Mouse (Mus musculus): ENCODE results near the gene Mob3b. TPM values are rescaled to one million over a fixed set of nuclear protein-coding genes. Genes with fewer than 3 reads are reported as not detected.
A peak's percentile ranks its signal among the peaks of the same experiment; 100 is the strongest.

Gene Mob3b
- polyA plus RNA-seq, 1 experiment = 0.12 TPM

GRCm38 (mm10) chr4:35167855-35168254 lies 10.6 kb upstream of the Mob3b start:
- Histone ChIP-seq H3K36me3 (ENCODE audit: control insufficient read depth, insufficient read depth) (no peaks in the 10 kb centered on the region), H3K4me2 (ENCODE audit: low read depth) (no peak overlapping the region), H3K4me3 (no peak overlapping the region), H3ac (ENCODE audit: control insufficient read depth, insufficient read length) (no peak overlapping the region), H3K79me2 (ENCODE audit: control insufficient read depth, insufficient read depth) (no peaks in the 10 kb centered on the region), H3K27me3 (ENCODE audit: control insufficient read depth, insufficient read depth, insufficient read length) (no peaks in the 10 kb centered on the region)
- TF ChIP-seq REST (IDR thresholded peaks at IDR 0.05; ENCODE audit: insufficient read depth, insufficient read length) = no peak
- no peak for TF ChIP-seq SRF (IDR thresholded peaks at IDR 0.05; ENCODE audit: control insufficient read depth, insufficient read length, low read depth)
- no peak for TF ChIP-seq MYOD1 (IDR thresholded peaks at IDR 0.05; ENCODE audit: control insufficient read depth in 1 of 3, insufficient read length in 2 of 3, low read depth in 2 of 3)
- no peak for TF ChIP-seq CEBPB (IDR thresholded peaks at IDR 0.05; ENCODE audit: insufficient read depth, poor library complexity, severe bottlenecking)
- TF ChIP-seq POLR2A (IDR thresholded peaks at IDR 0.05; ENCODE audit: insufficient read length, low read depth) = no peak
- TF ChIP-seq TCF12 (IDR thresholded peaks at IDR 0.05; ENCODE audit: insufficient read depth, poor library complexity, severe bottlenecking) = no peak
- no peak for TF ChIP-seq MYOG (IDR thresholded peaks at IDR 0.05; ENCODE audit: control insufficient read depth in 1 of 3, insufficient read depth in 1 of 3, insufficient read length in 2 of 3, low read depth in 2 of 3)
- no peak for TF ChIP-seq USF1 (IDR thresholded peaks at IDR 0.05; ENCODE audit: low read depth)
- TF ChIP-seq E2F4 (IDR thresholded peaks at IDR 0.05; ENCODE audit: insufficient read depth) = no peak
- TF ChIP-seq POLR2AphosphoS2 (IDR thresholded peaks at IDR 0.05; ENCODE audit: insufficient read length, low read depth) = no peak
- no peak for TF ChIP-seq MAX (IDR thresholded peaks at IDR 0.05; ENCODE audit: low read depth)
- no peak for TF ChIP-seq TCF3 (IDR thresholded peaks at IDR 0.05; ENCODE audit: insufficient read length, low read depth)

- H3K36me3 ChIP-seq (ENCODE audit: control insufficient read depth, insufficient read depth) = no peaks in the 10 kb centered on the region
Measured at GRCm38 (mm10) chr4:35165947-35166346, 8.7 kb upstream of the Mob3b start.

GRCm38 (mm10) chr4:35165275-35165674 lies 8.0 kb upstream of the Mob3b start:
- no peaks in the 10 kb centered on the region for H3K27me3 ChIP-seq (ENCODE audit: control insufficient read depth, insufficient read depth, insufficient read length)
- H3ac ChIP-seq (ENCODE audit: control insufficient read depth, insufficient read length) = no peak overlapping the region
- H3K4me2 ChIP-seq (ENCODE audit: low read depth) = no peak overlapping the region
- no peaks in the 10 kb centered on the region for H3K36me3 ChIP-seq (ENCODE audit: control insufficient read depth, insufficient read depth)
- TF ChIP-seq MAX (IDR thresholded peaks at IDR 0.05; ENCODE audit: low read depth) (no peak), TCF12 (IDR thresholded peaks at IDR 0.05; ENCODE audit: insufficient read depth, poor library complexity, severe bottlenecking) (no peak), SRF (IDR thresholded peaks at IDR 0.05; ENCODE audit: control insufficient read depth, insufficient read length, low read depth) (no peak), MYOG (IDR thresholded peaks at IDR 0.05; ENCODE audit: control insufficient read depth in 1 of 3, insufficient read depth in 1 of 3, insufficient read length in 2 of 3, low read depth in 2 of 3) (no peak), MYOD1 (IDR thresholded peaks at IDR 0.05; ENCODE audit: control insufficient read depth in 1 of 3, insufficient read length in 2 of 3, low read depth in 2 of 3) (no peak)
- H3K79me2 ChIP-seq (ENCODE audit: control insufficient read depth, insufficient read depth) = no peaks in the 10 kb centered on the region
- H3K4me3 ChIP-seq = no peak overlapping the region

More at GRCm38 (mm10) chr4:35165947-35166346, 8.7 kb upstream of the Mob3b start:
- H3K79me2 ChIP-seq (ENCODE audit: control insufficient read depth, insufficient read depth) = no peaks in the 10 kb centered on the region
- H3ac ChIP-seq (ENCODE audit: control insufficient read depth, insufficient read length) = no peak overlapping the region
- no peaks in the 10 kb centered on the region for H3K27me3 ChIP-seq (ENCODE audit: control insufficient read depth, insufficient read depth, insufficient read length)
- no peak for TF ChIP-seq CEBPB (IDR thresholded peaks at IDR 0.05; ENCODE audit: insufficient read depth, poor library complexity, severe bottlenecking)
- no peak for TF ChIP-seq REST (IDR thresholded peaks at IDR 0.05; ENCODE audit: insufficient read depth, insufficient read length)
- no peak for TF ChIP-seq MYOG (IDR thresholded peaks at IDR 0.05; ENCODE audit: control insufficient read depth in 1 of 3, insufficient read depth in 1 of 3, insufficient read length in 2 of 3, low read depth in 2 of 3)
- no peak for TF ChIP-seq SRF (IDR thresholded peaks at IDR 0.05; ENCODE audit: control insufficient read depth, insufficient read length, low read depth)
- TF ChIP-seq POLR2A (IDR thresholded peaks at IDR 0.05; ENCODE audit: insufficient read length, low read depth) = no peak
- no peak for TF ChIP-seq MAX (IDR thresholded peaks at IDR 0.05; ENCODE audit: low read depth)
- TF ChIP-seq MYOD1 (IDR thresholded peaks at IDR 0.05; ENCODE audit: control insufficient read depth in 1 of 3, insufficient read length in 2 of 3, low read depth in 2 of 3) = no peak
- TF ChIP-seq TCF12 (IDR thresholded peaks at IDR 0.05; ENCODE audit: insufficient read depth, poor library complexity, severe bottlenecking) = no peak
- no peak for TF ChIP-seq POLR2AphosphoS2 (IDR thresholded peaks at IDR 0.05; ENCODE audit: insufficient read length, low read depth)
- no peak for TF ChIP-seq E2F4 (IDR thresholded peaks at IDR 0.05; ENCODE audit: insufficient read depth)
- no peak for TF ChIP-seq TCF3 (IDR thresholded peaks at IDR 0.05; ENCODE audit: insufficient read length, low read depth)
- TF ChIP-seq USF1 (IDR thresholded peaks at IDR 0.05; ENCODE audit: low read depth) = no peak
- H3K4me2 ChIP-seq (ENCODE audit: low read depth) = no peak overlapping the region
- H3K4me3 ChIP-seq = no peak overlapping the region

GRCm38 (mm10) chr4:35157815-35158214 lies 531 bp upstream of the Mob3b start:
- Histone ChIP-seq H3K79me2 (ENCODE audit: control insufficient read depth, insufficient read depth) (no peaks in the 10 kb centered on the region), H3K27me3 (ENCODE audit: control insufficient read depth, insufficient read depth, insufficient read length) (no peaks in the 10 kb centered on the region), H3K36me3 (ENCODE audit: control insufficient read depth, insufficient read depth) (no peaks in the 10 kb centered on the region), H3K4me3 (peak overlapping the region; percentile 26), H3K4me2 (ENCODE audit: low read depth) (no peak overlapping the region), H3ac (ENCODE audit: control insufficient read depth, insufficient read length) (no peak overlapping the region)
- TF ChIP-seq TCF12 (IDR thresholded peaks at IDR 0.05; ENCODE audit: insufficient read depth, poor library complexity, severe bottlenecking) (no peak), SRF (IDR thresholded peaks at IDR 0.05; ENCODE audit: control insufficient read depth, insufficient read length, low read depth) (no peak)

- peak overlapping the region; percentile 90 for H3K4me2 ChIP-seq (ENCODE audit: low read depth)
- peak overlapping the region; percentile 26 for H3K4me3 ChIP-seq
- no peaks in the 10 kb centered on the region for H3K36me3 ChIP-seq (ENCODE audit: control insufficient read depth, insufficient read depth)
- no peaks in the 10 kb centered on the region for H3K79me2 ChIP-seq (ENCODE audit: control insufficient read depth, insufficient read depth)
- no peaks in the 10 kb centered on the region for H3K27me3 ChIP-seq (ENCODE audit: control insufficient read depth, insufficient read depth, insufficient read length)
- TF ChIP-seq TCF3 (IDR thresholded peaks at IDR 0.05; ENCODE audit: insufficient read length, low read depth) (no peak), E2F4 (IDR thresholded peaks at IDR 0.05; ENCODE audit: insufficient read depth) (no peak), CEBPB (IDR thresholded peaks at IDR 0.05; ENCODE audit: insufficient read depth, poor library complexity, severe bottlenecking) (no peak), SRF (IDR thresholded peaks at IDR 0.05; ENCODE audit: control insufficient read depth, insufficient read length, low read depth) (no peak), USF1 (IDR thresholded peaks at IDR 0.05; ENCODE audit: low read depth) (no peak), POLR2A (IDR thresholded peaks at IDR 0.05; ENCODE audit: insufficient read length, low read depth) (no peak), REST (IDR thresholded peaks at IDR 0.05; ENCODE audit: insufficient read depth, insufficient read length) (no peak), POLR2AphosphoS2 (IDR thresholded peaks at IDR 0.05; ENCODE audit: insufficient read length, low read depth) (no peak), MYOG (IDR thresholded peaks at IDR 0.05; ENCODE audit: control insufficient read depth in 1 of 3, insufficient read depth in 1 of 3, insufficient read length in 2 of 3, low read depth in 2 of 3) (no peak), MAX (IDR thresholded peaks at IDR 0.05; ENCODE audit: low read depth) (no peak), MYOD1 (IDR thresholded peaks at IDR 0.05; ENCODE audit: control insufficient read depth in 1 of 3, insufficient read length in 2 of 3, low read depth in 2 of 3) (no peak), TCF12 (IDR thresholded peaks at IDR 0.05; ENCODE audit: insufficient read depth, poor library complexity, severe bottlenecking) (no peak)
- no peak overlapping the region for H3ac ChIP-seq (ENCODE audit: control insufficient read depth, insufficient read length)
Measured at GRCm38 (mm10) chr4:35156149-35156611, 1.1 kb downstream of the Mob3b start.

All from myocyte (in vitro differentiated cells).